Mouse (Mus musculus): ENCODE measurements around the gene Tpk1. TPM values are rescaled to one million over a fixed set of nuclear protein-coding genes. Genes with fewer than 3 reads are reported as not detected.

Gene Tpk1
- polyA plus RNA-seq, 1 experiment, result 3.4 TPM

DNA sequence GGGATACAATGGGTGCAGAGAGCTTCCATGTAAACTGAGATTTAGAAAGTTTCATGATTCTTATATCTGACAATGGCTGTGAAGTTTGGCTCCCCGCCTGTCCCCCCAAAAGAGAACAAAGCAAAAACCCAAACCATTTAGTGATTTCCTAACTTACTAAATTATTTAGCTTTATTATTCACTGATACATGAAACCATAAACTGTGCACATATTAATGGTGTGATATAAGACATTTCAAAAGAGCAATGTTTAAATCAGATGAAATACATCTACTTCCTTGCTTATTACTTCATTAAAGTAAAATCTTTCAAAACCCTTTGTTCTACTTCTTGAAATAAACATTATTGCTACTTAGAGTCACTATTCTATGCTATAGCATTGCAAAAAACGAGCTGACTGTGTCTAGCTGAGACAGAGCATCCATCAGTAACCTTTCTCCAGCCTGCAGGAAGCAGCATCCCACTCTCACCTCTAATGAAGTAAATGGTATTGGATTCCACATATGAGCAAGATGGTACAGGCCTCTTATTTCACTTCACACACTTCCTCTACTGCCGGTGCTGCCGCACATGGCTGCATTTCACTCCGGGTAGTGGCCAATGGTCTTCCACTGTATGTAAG lies 161.4 kb downstream of the Tpk1 start:
- 88% methylated on average over 5 of the region's 5 CpGs for WGBS

DNA sequence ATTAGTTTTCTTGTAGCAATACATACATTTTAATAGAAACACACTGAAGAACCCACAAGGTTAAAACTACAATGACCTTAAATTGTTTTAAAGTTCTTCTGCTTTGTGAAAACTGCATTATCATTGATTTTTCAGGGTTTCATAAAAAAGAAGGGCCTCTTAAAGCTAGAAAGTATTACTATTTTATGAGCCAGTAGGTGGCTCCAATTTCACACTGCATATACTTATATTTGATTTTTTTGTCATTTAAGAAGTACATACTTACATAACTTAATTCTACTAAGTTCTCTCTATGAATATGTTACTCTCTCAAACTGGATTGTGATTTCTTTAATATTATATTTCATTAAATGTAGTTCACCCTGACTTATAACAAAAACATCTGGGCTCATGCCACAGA lies 173.7 kb downstream of the Tpk1 start:
- TF ChIP-seq POLR2A (IDR thresholded peaks at IDR 0.05; ENCODE audit: low read depth, low read length) (no peak), CTCF (IDR thresholded peaks at IDR 0.05; ENCODE audit: extremely low read depth, insufficient read length, insufficient replicate concordance, low read depth, low read length) (no peak)
- H3K4me3 ChIP-seq (ENCODE audit: low read depth, low read length), result no peak overlapping the region
- no peak overlapping the region for H3K27ac ChIP-seq (ENCODE audit: insufficient read depth, low read depth, low read length)
- no peaks in the 10 kb centered on the region for H3K36me3 ChIP-seq (ENCODE audit: control insufficient read depth, insufficient read depth, low read length)
- no peaks in the 10 kb centered on the region for H3K27me3 ChIP-seq (ENCODE audit: control insufficient read depth, insufficient read depth, low read length)
- no peaks in the 10 kb centered on the region for H3K4me1 ChIP-seq (ENCODE audit: control insufficient read depth, insufficient read depth, insufficient read length, low read length)

More for the DNA sequence above, 161.4 kb downstream of the Tpk1 start:
- TF ChIP-seq POLR2A (IDR thresholded peaks at IDR 0.05; ENCODE audit: low read depth, low read length) (no peak), CTCF (IDR thresholded peaks at IDR 0.05; ENCODE audit: extremely low read depth, insufficient read length, insufficient replicate concordance, low read depth, low read length) (no peak)
- H3K36me3 ChIP-seq (ENCODE audit: control insufficient read depth, insufficient read depth, low read length), result no peaks in the 10 kb centered on the region
- H3K4me1 ChIP-seq (ENCODE audit: control insufficient read depth, insufficient read depth, insufficient read length, low read length), result no peaks in the 10 kb centered on the region
- no peak overlapping the region for H3K4me3 ChIP-seq (ENCODE audit: low read depth, low read length)
- no peak overlapping the region for H3K27ac ChIP-seq (ENCODE audit: insufficient read depth, low read depth, low read length)
- H3K27me3 ChIP-seq (ENCODE audit: control insufficient read depth, insufficient read depth, low read length), result no peaks in the 10 kb centered on the region

DNA sequence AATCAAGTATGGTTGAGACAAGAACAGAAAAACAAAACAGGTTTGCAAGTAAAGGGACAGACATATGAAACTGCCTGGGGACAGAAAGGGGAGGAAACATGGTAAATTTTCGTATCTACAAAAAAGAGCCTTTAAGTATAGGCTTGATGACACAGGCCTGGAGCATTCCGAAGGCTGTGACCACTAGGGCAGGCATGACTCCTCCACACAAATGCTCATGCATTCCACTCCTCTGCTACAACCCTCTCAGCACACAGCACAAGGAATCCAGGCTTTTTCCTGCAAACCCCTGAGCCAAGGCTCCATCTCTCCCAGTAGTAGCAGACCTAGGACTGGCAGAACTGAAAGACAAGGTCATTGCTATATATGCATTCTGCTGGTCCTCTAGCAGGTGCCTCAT lies 179.4 kb downstream of the Tpk1 start:
- Histone ChIP-seq H3K27me3 (ENCODE audit: control insufficient read depth, insufficient read depth, low read length) (no peaks in the 10 kb centered on the region), H3K4me1 (ENCODE audit: control insufficient read depth, insufficient read depth, insufficient read length, low read length) (no peaks in the 10 kb centered on the region), H3K36me3 (ENCODE audit: control insufficient read depth, insufficient read depth, low read length) (no peaks in the 10 kb centered on the region; the same call in 1 of the 2 replicates), H3K4me3 (ENCODE audit: low read depth, low read length) (no peak overlapping the region), H3K27ac (ENCODE audit: insufficient read depth, low read depth, low read length) (no peak overlapping the region)
- 91% methylated on average over 2 of the region's 2 CpGs for WGBS
- TF ChIP-seq POLR2A (IDR thresholded peaks at IDR 0.05; ENCODE audit: low read depth, low read length) (no peak), CTCF (IDR thresholded peaks at IDR 0.05; ENCODE audit: extremely low read depth, insufficient read length, insufficient replicate concordance, low read depth, low read length) (no peak)

DNA sequence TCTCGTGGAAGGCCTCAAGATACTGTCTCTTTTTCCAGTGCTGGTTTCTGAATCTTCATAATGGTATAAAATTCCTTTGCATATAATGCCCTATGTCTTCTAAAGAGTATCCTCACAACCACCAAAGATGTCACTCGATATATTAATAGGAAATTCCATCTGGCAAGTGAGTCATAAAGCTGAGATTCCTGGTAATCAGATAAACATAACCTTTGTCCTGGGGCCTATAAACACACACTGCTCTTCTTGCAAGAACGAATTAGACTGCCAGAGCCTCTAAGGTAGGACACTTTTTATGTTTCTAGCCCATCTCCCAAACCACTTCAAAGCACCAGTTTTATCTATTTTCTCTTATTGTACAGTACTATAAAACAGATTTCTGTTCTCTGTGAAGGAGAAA lies 185.4 kb downstream of the Tpk1 start:
- Histone ChIP-seq H3K4me3 (ENCODE audit: low read depth, low read length) (no peak overlapping the region), H3K27ac (ENCODE audit: insufficient read depth, low read depth, low read length) (no peak overlapping the region), H3K4me1 (ENCODE audit: control insufficient read depth, insufficient read depth, insufficient read length, low read length) (peaks cover 3% of the 10 kb centered on the region), H3K36me3 (ENCODE audit: control insufficient read depth, insufficient read depth, low read length) (no peaks in the 10 kb centered on the region), H3K27me3 (ENCODE audit: control insufficient read depth, insufficient read depth, low read length) (no peaks in the 10 kb centered on the region)
- TF ChIP-seq CTCF (IDR thresholded peaks at IDR 0.05; ENCODE audit: extremely low read depth, insufficient read length, insufficient replicate concordance, low read depth, low read length) (no peak), POLR2A (IDR thresholded peaks at IDR 0.05; ENCODE audit: low read depth, low read length) (no peak)
- WGBS, result 27% methylated on average over 3 of the region's 3 CpGs

DNA sequence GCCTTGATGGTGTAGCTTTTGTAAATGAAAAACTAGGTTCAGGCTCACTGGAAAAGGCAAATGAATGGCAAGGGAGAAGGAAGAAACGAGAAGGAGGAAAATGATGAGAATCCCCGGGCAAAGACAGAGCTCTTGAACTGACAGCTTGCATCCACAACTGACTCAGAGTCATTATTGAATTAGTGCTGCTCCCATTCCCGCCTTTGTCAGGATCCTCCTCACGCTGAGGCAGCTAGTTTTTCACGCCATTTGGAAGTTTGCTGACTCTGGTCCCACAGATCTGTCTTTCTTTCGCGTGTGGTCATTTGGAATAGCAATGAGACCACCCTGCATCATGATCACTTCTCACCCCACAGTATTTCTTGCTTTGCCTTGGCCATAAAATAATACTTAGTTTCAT lies 187.3 kb downstream of the Tpk1 start:
- no peaks in the 10 kb centered on the region for H3K27me3 ChIP-seq (ENCODE audit: control insufficient read depth, insufficient read depth, low read length)
- H3K36me3 ChIP-seq (ENCODE audit: control insufficient read depth, insufficient read depth, low read length), result no peaks in the 10 kb centered on the region
- TF ChIP-seq CTCF (IDR thresholded peaks at IDR 0.05; ENCODE audit: extremely low read depth, insufficient read length, insufficient replicate concordance, low read depth, low read length), result no peak
- TF ChIP-seq POLR2A (IDR thresholded peaks at IDR 0.05; ENCODE audit: low read depth, low read length), result no peak
- no peak overlapping the region for H3K4me3 ChIP-seq (ENCODE audit: low read depth, low read length)
- WGBS, result 85% methylated on average over 7 of the region's 7 CpGs
- peaks cover 3% of the 10 kb centered on the region for H3K4me1 ChIP-seq (ENCODE audit: control insufficient read depth, insufficient read depth, insufficient read length, low read length)
- no peak overlapping the region for H3K27ac ChIP-seq (ENCODE audit: insufficient read depth, low read depth, low read length)

DNA sequence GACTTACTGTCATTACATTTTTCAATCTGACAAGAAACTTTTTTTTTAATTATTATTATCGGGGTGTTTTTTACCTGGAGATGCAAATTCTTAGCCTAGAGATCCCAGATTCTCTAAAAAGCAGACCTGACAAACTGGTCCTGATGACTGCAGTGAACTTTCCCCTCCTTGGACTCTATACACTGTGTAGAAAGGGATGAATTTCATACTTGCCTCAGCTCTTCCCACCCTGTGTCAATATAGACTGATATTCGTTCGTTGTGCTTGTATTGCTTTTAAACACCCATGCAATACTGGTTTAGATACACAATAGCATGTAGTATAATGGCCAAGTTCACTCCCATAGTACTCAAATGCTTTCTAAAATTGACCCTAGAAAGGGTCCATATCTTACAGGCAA lies 189.7 kb downstream of the Tpk1 start:
- TF ChIP-seq POLR2A (IDR thresholded peaks at IDR 0.05; ENCODE audit: low read depth, low read length) (no peak), CTCF (IDR thresholded peaks at IDR 0.05; ENCODE audit: extremely low read depth, insufficient read length, insufficient replicate concordance, low read depth, low read length) (no peak)
- Histone ChIP-seq H3K27me3 (ENCODE audit: control insufficient read depth, insufficient read depth, low read length) (no peaks in the 10 kb centered on the region), H3K27ac (ENCODE audit: insufficient read depth, low read depth, low read length) (no peak overlapping the region), H3K4me3 (ENCODE audit: low read depth, low read length) (no peak overlapping the region), H3K4me1 (ENCODE audit: control insufficient read depth, insufficient read depth, insufficient read length, low read length) (peaks cover 3% of the 10 kb centered on the region), H3K36me3 (ENCODE audit: control insufficient read depth, insufficient read depth, low read length) (no peaks in the 10 kb centered on the region)
- 65% methylated on average over 3 of the region's 3 CpGs for WGBS

DNA sequence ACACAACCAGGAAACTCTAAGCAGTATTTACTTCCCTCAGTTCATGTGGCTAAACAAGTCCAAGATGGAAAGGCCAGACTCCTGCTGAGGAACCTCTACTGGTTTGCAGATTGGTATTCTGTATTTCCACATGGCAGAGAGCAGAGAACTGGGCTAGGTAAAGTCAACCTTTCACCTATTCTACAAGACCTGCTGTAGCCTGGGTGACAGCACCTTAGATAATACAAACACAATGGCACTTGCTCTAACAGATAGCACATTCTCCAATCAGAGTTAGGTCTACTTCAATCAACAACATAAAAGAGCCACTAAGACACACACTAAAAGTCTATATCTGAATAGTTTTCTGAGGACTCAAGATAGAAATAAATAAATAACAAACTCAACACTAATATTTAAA lies 190.2 kb downstream of the Tpk1 start:
- H3K27me3 ChIP-seq (ENCODE audit: control insufficient read depth, insufficient read depth, low read length), result no peaks in the 10 kb centered on the region
- peaks cover 3% of the 10 kb centered on the region for H3K4me1 ChIP-seq (ENCODE audit: control insufficient read depth, insufficient read depth, insufficient read length, low read length)
- TF ChIP-seq CTCF (IDR thresholded peaks at IDR 0.05; ENCODE audit: extremely low read depth, insufficient read length, insufficient replicate concordance, low read depth, low read length) (no peak), POLR2A (IDR thresholded peaks at IDR 0.05; ENCODE audit: low read depth, low read length) (no peak)
- H3K4me3 ChIP-seq (ENCODE audit: low read depth, low read length), result no peak overlapping the region
- no peak overlapping the region for H3K27ac ChIP-seq (ENCODE audit: insufficient read depth, low read depth, low read length)
- no peaks in the 10 kb centered on the region for H3K36me3 ChIP-seq (ENCODE audit: control insufficient read depth, insufficient read depth, low read length)
